In genomic region chr2:31779258-31779657, GRCm38 (mm10) we compare ENCODE assay signal across 13 mouse cellular contexts.
DNase-seq lines count a peak whose midpoint lies in the region.
"Had no signal": no experiment of that assay in that cellular context is flagged by ENCODE, and none has a peak within 500 bp of the region (broad histone marks: within the 10 kb centered on the region; RNA-seq: fewer than 3 reads in every experiment).

No protein-coding gene starts in this region.

- DNase-seq in ES-CJ7 (ENCODE audit: low read depth, low spot score) (peak; percentile 90), R1 (ENCODE audit: low read depth, low spot score) (peak; percentile 96), ZHBTc4 (ENCODE audit: low read depth, low spot score) (peak; percentile 92)
- DNase-seq in lung, postnatal 10 days = no peak
- no peak for DNase-seq in cerebellum, postnatal 10 days
- no peak for DNase-seq in testis, postnatal 10 days (ENCODE audit: low spot score)
- DNase-seq: adrenal gland, adult 8-10 months; adrenal gland, postnatal 14 days; cerebellum, adult 11 months; cerebellum, adult 18-20 months; cerebellum, adult 8-10 months; cerebellum, adult 9-11 months; cerebellum, postnatal 25 days had no signal

Comparison
In these comparisons a context has a peak if more than half of its experiments do, and no peak if none do; other contexts are left out.
1. DNase-seq: peak in ES-CJ7 (single experiment), R1 (single experiment) and ZHBTc4 (single experiment); none in lung, postnatal 10 days (single experiment), cerebellum, postnatal 10 days (0 of 2) and testis, postnatal 10 days (single experiment).